Mouse (Mus musculus) right cerebral cortex, postnatal 25 days (tissue): ENCODE measurements at regions not wholly inside any gene's neighbourhood (a gene's known extent, or its start where the extent isn't known, plus 50 kb on each side); places are given as distances from the start of the nearest gene placed in this dataset.

ENCODE experiments used
- DNase-seq: peaks from one replicate; pipeline ENCODE4 v3.0.0; 2022

DNA sequence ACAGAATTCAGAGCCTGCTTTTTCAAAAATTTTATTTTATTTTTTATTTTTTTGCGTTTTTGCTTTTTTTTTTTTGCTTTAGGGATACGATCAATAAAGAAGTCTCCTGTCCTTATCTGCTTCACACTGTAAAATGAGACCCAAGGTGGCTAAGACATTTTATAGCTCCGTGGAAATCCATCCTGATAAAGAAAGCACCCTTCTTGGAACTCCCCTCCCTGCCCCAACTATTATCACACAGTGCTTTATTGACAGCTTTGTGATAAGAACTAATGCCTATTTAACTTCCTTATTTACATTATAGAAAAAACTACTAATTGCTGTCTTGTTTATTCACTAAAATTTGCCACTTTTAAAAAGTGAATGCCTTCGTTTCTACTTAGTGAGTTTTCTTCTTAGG is 179.0 kb upstream of the Dmrta1 start:
- no peak for DNase-seq

DNA sequence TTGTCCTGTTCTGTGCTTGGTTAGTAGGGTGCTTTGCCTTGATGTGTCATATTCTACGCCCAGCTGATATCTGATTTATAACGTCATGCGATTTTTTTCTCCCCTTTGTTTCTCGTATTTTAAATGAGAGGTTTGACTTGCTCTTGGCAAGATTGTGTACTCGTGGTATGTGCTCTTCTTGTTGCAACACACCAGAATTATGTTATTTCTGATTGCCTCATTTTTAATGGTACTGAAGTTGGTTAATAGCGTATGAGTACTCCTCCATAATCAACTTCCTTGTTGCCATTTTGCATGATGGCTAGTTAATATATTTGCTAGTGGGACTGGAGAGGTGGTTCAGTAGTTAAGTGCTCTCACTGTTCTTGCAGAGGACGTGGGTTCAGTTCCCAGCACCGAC is 180.1 kb upstream of the Cdkn2b start:
- no peak for DNase-seq

DNA sequence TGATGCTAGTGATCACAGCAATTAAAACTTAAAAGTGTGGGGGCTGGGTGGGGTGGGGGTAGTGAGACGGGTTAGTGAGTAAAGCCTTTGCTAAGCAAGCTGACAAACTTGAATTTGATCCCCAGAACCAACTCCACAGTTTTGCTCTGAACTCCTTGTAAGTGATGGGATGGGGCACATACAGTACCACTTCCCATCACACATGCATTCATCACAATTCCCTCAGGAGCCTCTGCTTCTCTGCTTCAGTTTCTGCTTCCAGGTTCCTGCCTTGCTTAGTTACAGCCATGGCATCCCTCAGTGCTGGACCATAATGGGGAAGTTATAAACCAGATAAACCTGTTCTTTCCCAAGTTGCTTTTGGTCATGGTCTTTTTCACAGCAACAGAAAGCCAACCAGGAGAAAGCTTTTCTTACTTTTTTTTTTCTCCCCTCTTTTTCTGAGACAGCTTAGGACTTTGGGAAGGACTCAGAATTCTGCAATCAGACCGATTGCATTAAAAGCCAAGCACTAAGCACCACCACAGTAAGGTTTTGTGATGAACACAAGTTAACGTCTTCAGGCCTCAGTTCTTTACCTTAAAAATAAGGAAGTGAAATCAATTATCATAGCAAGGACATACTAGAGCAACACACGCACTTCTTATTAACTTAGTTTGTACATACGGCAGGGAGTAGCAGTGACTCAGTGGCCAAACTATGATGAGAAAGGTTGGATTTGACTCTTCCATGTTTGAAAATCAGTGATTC is 176.8 kb upstream of the Cdkn2b start:
- DNase-seq = no peak

- DNase-seq = no peak
Observed at GRCm38 (mm10) chr4:89486963-89487362, 176.1 kb upstream of the Cdkn2b start.

DNA sequence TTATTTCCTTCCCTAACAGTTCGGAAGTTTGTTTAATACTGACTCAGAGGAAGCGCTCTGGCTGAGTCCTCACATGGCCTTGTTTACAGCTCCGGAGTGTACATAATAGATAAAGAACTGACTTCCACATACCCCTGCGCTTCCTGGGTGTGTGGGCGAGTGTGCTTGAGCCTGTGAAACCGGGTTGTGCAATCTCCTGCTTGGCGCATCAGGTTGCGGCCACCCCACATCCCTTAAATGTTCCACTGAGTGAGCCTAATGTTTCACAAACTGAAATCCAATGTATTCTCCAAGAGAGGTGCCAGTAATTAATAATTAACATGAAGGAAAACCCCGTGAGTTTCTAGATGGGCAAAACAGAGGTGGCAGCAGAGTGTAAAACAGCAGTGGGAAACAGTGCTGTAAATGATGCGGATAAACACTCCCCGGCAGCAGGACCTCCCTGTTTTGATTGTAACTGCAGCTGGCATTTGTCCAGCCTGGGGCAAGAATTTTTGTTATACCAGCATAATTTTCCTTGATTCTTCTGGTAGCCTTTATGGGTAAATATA is 175.2 kb upstream of the Cdkn2b start:
- no peak for DNase-seq

- DNase-seq = no peak
Observed at GRCm38 (mm10) chr4:89478646-89479237, 167.9 kb upstream of the Cdkn2b start.

GRCm38 (mm10) chr4:89475848-89476247 is 165.0 kb upstream of the Cdkn2b start:
- no peak for DNase-seq

GRCm38 (mm10) chr4:89474836-89475541 is 164.2 kb upstream of the Cdkn2b start:
- DNase-seq = no peak

DNA sequence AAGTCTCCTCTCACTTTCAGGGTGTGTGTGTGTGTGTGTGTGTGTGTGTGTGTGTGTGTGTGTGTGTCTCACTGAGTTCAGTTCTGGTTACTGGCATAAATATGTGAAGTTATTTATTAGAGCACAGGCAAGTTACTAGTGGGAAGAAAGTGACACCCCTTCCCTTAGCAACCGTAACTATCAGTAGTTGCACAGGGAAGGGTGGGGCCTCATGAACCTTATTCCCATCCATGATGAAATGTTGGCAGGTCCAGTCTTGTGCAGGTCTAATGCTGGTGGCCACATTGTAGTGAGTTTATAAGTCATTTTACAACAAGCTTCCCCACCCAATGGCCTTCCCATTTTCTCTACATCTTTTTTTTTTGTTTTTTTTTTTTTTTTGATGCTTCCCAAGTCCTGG is 160.6 kb upstream of the Cdkn2b start:
- no peak for DNase-seq

DNA sequence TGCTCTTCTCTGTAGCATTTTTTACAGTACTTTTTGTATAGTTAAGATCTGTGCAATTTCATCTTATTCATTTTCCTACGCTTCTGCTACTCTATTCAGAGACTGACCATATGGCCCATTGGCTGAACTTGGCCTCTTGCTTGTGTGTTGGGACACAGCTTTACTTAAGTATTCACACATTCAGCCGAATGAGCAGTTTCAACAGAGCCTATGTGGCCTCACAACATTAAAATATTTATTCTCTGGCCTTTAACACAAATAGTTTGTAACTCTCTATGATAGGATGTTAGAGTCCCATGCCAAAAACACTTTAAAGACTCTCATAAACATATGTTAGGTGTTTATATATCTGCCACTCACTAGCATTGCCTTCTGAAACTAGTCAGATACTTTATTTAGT is 159.9 kb upstream of the Cdkn2b start:
- DNase-seq = no peak

- no peak for DNase-seq
Observed at GRCm38 (mm10) chr4:89469883-89470282, 159.0 kb upstream of the Cdkn2b start.

GRCm38 (mm10) chr4:89469406-89469805 is 158.6 kb upstream of the Cdkn2b start:
- no peak for DNase-seq

DNA sequence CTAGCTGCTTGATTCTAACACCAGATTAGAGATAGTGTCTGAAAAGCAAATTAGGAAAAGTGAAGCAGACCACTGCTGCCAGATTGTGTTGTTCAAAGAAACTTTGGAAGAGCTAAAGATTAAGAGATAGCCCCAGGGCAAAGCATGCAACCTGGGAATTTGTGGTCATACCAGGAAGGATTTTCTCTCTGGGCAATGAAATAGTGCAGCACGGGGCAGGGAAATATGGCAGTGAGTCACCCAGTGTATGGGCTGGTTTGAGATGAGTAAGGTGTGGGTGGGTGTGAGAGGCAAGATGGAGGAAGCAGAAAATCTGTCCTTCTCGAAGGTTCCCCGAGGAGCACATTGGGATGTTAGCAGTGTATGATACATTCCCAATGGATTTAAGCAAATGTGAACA is 155.9 kb upstream of the Cdkn2b start:
- no peak for DNase-seq

DNA sequence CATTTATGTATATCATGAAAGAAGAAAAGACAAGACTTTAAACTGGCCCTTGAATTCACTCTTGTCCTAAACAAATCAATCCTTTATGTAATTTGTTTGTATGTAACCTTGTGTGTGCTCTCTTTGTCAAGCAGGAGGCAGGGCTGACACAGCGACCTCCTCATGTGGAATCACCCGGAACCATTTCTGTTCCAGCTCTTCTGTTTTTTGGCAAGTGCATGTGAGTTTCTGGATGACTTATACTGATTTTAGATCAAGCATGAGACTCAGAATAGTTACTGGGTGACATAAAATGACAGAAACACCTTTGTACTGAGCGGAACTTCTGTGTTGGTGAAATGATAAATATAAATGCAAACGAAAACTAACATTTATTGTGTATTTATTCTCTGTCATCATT is 152.3 kb upstream of the Cdkn2b start:
- no peak for DNase-seq

DNA sequence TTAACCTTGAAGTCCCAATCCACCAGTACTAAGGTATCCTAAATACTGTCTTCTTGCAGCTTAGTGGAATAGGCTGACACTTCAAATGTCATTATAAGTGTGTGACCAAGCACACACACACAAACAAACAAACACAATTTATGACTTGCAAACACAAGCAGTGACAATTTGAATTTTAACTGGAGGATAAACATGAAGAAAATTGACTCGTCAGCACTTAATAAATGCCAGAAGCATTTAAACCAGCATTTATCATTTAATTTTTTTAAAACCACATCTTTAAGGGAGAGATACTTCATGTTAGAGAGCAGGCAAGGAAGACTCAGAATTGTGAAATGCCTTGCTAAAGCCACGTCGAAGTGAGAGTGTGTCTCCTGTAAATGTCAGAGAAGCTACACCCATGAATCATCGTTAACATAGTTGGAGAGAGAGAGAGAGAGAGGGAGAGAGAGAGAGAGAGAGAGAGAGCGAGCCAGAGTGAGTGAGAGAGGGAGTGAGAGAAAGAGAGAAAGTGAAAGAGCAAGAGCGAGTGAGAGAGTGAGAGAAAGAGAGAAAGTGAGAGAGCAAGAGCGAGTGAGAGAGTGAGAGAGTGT is 149.4 kb upstream of the Cdkn2b start:
- DNase-seq = no peak

- no peak for DNase-seq
Observed at GRCm38 (mm10) chr4:89459346-89459666, 148.5 kb upstream of the Cdkn2b start.

DNA sequence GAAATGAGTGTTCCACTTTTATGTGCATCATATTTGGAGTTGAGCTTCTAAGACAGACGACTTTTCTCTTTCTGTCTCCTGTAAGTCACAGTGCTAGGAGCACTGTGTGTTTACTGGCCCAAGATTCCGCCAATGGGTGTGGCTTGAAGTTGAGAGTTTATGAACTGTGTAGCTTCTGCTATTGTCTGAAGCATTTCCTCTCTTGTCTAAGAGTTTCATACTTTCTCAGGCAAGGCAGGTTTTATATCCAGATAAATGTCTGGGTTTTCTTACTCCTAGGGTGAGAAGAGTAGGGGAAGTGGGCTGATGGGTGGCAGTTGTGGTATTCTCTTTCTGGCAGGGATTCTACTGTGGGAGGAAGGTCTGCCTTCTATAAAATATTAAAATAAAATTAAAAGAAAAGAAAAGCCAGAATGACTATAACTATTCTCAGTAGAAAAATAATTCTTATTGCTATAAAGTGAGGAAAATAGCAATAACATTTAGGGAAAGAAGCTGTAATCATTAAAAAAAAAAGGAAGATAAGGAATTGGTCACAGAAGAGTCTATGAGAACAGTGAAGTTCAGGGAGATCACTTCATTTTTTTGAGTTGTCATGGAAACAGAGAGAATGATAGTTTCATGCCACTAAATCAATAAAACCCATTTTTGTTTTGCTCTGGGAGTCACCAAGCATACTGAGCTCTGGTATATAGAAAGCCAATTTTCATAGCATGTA is 147.9 kb upstream of the Cdkn2b start:
- no peak for DNase-seq

DNA sequence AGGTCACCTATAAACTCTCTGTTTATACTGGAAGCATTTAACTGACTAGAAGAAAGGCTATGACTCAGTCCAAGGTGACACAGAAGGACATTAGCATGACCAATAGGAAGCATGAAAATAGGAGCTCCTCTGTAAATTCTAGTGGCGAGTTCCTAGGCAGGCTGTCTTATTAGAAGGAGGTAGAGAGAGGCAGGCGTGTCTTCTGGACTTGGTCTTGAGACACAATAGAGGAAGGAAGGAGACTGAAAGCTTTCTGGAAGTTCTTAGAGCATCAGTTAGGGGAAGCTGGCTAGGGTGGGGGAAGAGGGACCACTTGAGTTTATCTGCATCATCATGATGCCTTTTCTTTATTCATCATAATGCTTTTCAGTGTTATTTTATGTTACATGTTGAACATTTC is 147.0 kb upstream of the Cdkn2b start:
- no peak for DNase-seq

DNA sequence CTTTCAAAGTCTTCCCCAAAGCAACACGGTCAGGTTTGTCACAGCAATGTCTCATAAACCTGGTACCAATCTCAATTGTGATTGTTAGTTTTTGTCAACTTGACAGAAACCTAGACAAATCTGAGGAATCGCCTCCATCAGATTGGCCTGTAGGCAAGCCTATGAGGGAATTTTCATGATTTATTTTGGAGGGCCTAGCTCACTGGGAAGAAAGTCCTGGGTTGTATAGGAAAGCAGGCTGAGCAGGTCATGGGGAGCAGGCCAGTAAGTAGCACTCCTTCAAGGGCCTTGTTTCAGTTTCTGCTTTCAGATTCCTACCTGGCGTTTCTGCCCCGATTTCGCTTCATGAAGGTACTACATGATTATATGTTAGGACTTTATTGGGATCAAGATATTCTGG is 144.1 kb upstream of the Cdkn2b start:
- DNase-seq = no peak

DNA sequence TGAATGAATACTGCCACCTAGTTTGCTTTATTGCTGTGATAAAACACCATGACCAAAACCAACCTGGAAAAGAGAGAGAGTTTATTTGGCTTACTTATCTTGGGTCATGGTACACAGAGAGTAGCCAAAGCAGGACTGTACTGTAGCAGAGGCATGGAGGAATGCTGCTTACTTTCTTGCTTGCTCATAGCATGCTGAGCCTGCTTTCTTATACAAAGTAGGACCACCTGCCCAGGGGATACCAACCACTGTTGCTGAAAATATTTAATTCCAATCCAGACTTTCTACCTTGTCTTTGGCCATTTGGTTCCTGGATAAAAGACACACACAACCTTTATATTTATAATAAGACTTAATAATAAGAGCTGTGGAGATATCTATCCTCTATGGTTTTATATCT is 142.2 kb upstream of the Cdkn2b start:
- no peak for DNase-seq

DNA sequence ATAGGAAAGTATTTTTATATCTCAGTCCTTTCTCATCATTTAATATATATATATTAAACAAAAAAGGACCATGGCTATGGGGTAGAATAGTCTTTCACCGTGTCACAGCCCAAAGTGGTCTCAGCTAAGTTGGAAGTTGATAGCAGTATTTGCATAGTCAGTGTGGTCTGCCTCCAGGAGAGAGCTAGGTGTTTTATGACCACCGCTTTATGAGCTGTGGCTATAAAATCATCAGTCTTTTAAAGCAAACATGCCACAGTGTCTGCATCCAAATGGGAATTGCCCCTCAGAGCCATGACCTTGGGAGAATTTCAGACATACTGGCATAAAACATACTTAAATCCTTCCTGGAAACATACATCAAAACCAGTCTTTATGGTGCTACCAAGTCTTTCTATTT is 140.9 kb upstream of the Cdkn2b start:
- no peak for DNase-seq

DNA sequence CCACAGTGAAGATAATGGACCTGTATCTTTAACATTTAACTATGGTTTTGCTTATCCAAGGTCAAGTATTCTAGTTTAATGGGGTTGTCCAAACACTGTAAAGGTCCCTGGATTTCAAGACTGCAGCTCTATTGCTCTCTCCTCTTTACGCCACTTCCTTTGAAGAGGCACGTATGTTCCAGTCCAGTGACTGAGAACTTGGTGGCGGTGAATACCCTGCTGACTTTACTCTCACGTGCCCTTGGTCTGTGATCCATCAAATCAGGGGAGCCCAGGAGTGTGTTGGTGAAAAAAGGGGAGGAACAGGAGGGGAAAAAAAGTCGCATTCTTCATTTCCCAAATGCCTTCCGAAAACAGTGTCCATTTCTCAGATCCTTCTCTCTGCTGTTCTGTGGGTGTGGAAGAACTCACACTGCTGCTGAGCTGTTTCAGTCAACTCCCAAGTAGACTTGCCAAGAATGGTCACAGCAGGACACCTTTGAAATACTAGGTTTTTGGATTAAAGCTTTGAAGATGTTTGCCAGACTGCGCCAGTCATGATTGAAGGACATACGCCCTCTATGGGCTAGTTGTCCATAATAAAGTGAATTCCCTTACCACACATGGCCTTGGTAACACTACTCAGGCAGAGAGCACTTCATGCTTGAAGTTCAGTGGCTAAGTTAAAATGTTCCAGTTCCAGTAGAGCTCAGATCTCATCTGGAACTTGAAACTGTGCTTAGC is 136.1 kb upstream of the Cdkn2b start:
- no peak for DNase-seq
